Comparison of ENCODE assay signal across 29 mouse cellular contexts in the genomic region with DNA sequence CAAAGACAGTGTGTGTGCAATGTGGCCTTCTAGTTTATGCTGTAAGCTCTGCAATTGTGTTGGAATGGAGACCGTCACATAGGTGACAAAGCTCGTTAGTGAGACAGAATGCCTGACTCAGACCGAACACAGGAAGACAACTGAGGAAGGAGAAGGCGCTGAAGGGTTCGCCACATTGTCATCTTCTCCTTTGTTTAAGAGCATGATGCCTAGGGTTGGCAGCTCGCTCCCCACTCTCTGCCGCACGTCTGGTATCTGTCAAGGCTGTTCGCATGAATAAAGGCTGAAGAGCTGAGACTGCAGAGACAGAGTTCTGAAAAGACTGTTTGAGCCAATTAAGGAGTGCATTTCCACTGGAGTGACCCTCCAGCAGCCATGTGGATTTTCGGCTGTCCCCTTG.
A peak's percentile ranks its signal among the peaks of the same experiment; 100 is the strongest.
DNase-seq lines count a peak whose midpoint lies in the region; ATAC-seq lines count a peak whose summit lies in the region.
"Had no signal": no experiment of that assay in that cellular context is flagged by ENCODE, and none has a peak within 500 bp of the region (broad histone marks: within the 10 kb centered on the region; RNA-seq: fewer than 3 reads in every experiment).

No protein-coding gene starts in this region.

- peak; percentile 7 for DNase-seq in embryo, embryonic 11 days
- no peak for DNase-seq in embryo, embryonic 9.5 days (ENCODE audit: extremely low spot score)
- DNase-seq in midbrain, embryonic 10.5 days (ENCODE audit: low spot score), result peak; percentile 16
- peak; percentile 35 for DNase-seq in embryonic facial prominence, embryonic 14.5 days (ENCODE audit: low spot score)
- DNase-seq in retina, postnatal 1 day, result peak; percentile 55
- DNase-seq in gastrocnemius, postnatal 36 days, result no peak
- DNase-seq in urinary bladder, postnatal 4 days (ENCODE audit: low spot score in 2 of 2), result no peak
- DNase-seq: adrenal gland, postnatal 14 days; cerebellum, adult 18-20 months; cerebellum, postnatal 14 days; gastrocnemius, postnatal 25 days; heart, postnatal 14 days; kidney, adult 2 months; kidney, postnatal 36 days; liver, embryonic 13.5 days; lung, adult 18-20 months; thymus, adult 2 months; thymus, postnatal 4 days had no signal

- no peak overlapping the region for H3K4me3 ChIP-seq in midbrain, embryonic 10.5 days
- no peak overlapping the region for H3K4me3 ChIP-seq in midbrain, embryonic 13.5 days (replicated peaks)
- no peak overlapping the region for H3K4me3 ChIP-seq in embryonic facial prominence, embryonic 14.5 days (ENCODE audit: low read depth, low read length)
- H3K4me3 ChIP-seq: hindbrain, embryonic 10.5 days; hindbrain, embryonic 15.5 days; layer of hippocampus, adult 2 months; limb, embryonic 15.5 days; liver, embryonic 13.5 days; myocyte; neural tube, embryonic 12.5 days had no signal

- no peaks in the 10 kb centered on the region for H3K9me3 ChIP-seq in midbrain, embryonic 10.5 days (replicated peaks)
- no peaks in the 10 kb centered on the region for H3K9me3 ChIP-seq in midbrain, embryonic 13.5 days
- H3K9me3 ChIP-seq in embryonic facial prominence, embryonic 14.5 days (ENCODE audit: control insufficient read depth, low read length), result no peaks in the 10 kb centered on the region
- H3K9me3 ChIP-seq: hindbrain, embryonic 10.5 days; hindbrain, embryonic 15.5 days; limb, embryonic 15.5 days; liver, embryonic 13.5 days; neural tube, embryonic 12.5 days had no signal

- no peaks in the 10 kb centered on the region for H3K36me3 ChIP-seq in midbrain, embryonic 10.5 days
- no peaks in the 10 kb centered on the region for H3K36me3 ChIP-seq in midbrain, embryonic 13.5 days
- no peaks in the 10 kb centered on the region for H3K36me3 ChIP-seq in embryonic facial prominence, embryonic 14.5 days (ENCODE audit: control insufficient read depth, insufficient read depth, low read length)
- H3K36me3 ChIP-seq: hindbrain, embryonic 10.5 days; hindbrain, embryonic 15.5 days; limb, embryonic 15.5 days; liver, embryonic 13.5 days; neural tube, embryonic 12.5 days had no signal

- no peak overlapping the region for H3K4me2 ChIP-seq in midbrain, embryonic 13.5 days (replicated peaks)
- no peak overlapping the region for H3K4me2 ChIP-seq in embryonic facial prominence, embryonic 14.5 days (ENCODE audit: low read depth, low read length)
- H3K4me2 ChIP-seq: hindbrain, embryonic 15.5 days; limb, embryonic 15.5 days; liver, embryonic 13.5 days; neural tube, embryonic 12.5 days had no signal

- peaks cover 10% of the 10 kb centered on the region for H3K4me1 ChIP-seq in midbrain, embryonic 10.5 days
- no peaks in the 10 kb centered on the region for H3K4me1 ChIP-seq in midbrain, embryonic 13.5 days (replicated peaks)
- no peaks in the 10 kb centered on the region; the same call in 1 of the 2 replicates for H3K4me1 ChIP-seq in embryonic facial prominence, embryonic 14.5 days (ENCODE audit: control insufficient read depth, insufficient read depth, low read length)
- H3K4me1 ChIP-seq: hindbrain, embryonic 15.5 days; limb, embryonic 15.5 days; liver, embryonic 13.5 days; neural tube, embryonic 12.5 days had no signal

- WGBS in midbrain, embryonic 10.5 days, result 67% methylated on average over 10 of the region's 10 CpGs
- WGBS in midbrain, embryonic 13.5 days, result 44% methylated on average over 10 of the region's 10 CpGs
- WGBS in embryonic facial prominence, embryonic 14.5 days, result 66% methylated on average over 10 of the region's 10 CpGs

- no peak overlapping the region for H3K9ac ChIP-seq in midbrain, embryonic 13.5 days (replicated peaks)
- no peak overlapping the region for H3K9ac ChIP-seq in embryonic facial prominence, embryonic 14.5 days (ENCODE audit: low read depth, low read length)
- H3K9ac ChIP-seq: hindbrain, embryonic 15.5 days; limb, embryonic 15.5 days; liver, embryonic 13.5 days; neural tube, embryonic 12.5 days had no signal

- intact Hi-C loops in gastrocnemius, postnatal 36 days (cut with DNase I), result no loop called here

- no peak for ATAC-seq in midbrain, embryonic 13.5 days
- no peak for ATAC-seq in embryonic facial prominence, embryonic 14.5 days (ENCODE audit: low read depth)
- ATAC-seq: inflammation-experienced regulatory T-cells, adult 6 months; lung, postnatal 0 days had no signal

- H3K27ac ChIP-seq in midbrain, embryonic 10.5 days (replicated peaks), result no peak overlapping the region
- H3K27ac ChIP-seq in midbrain, embryonic 13.5 days, result no peak overlapping the region
- peak overlapping the region; percentile 11; the same call in 1 of the 2 replicates for H3K27ac ChIP-seq in embryonic facial prominence, embryonic 14.5 days (replicated peaks; ENCODE audit: low read depth, low read length)
- H3K27ac ChIP-seq: hindbrain, embryonic 10.5 days; hindbrain, embryonic 15.5 days; layer of hippocampus, adult 2 months; limb, embryonic 15.5 days; liver, embryonic 13.5 days; macrophage; neural tube, embryonic 12.5 days had no signal

- no peaks in the 10 kb centered on the region for H3K27me3 ChIP-seq in midbrain, embryonic 10.5 days (ENCODE audit: low read depth, poor library complexity, severe bottlenecking)
- H3K27me3 ChIP-seq in midbrain, embryonic 13.5 days, result no peaks in the 10 kb centered on the region
- no peaks in the 10 kb centered on the region for H3K27me3 ChIP-seq in embryonic facial prominence, embryonic 14.5 days (replicated peaks; ENCODE audit: control insufficient read depth, insufficient read depth, low read length)
- H3K27me3 ChIP-seq: CH12.LX; hindbrain, embryonic 15.5 days; limb, embryonic 15.5 days; liver, embryonic 13.5 days; neural tube, embryonic 12.5 days had no signal

Comparison
In these comparisons a context has a peak if more than half of its experiments do, and no peak if none do; other contexts are left out.
1. DNase-seq: peak in embryo, embryonic 11 days (single experiment), midbrain, embryonic 10.5 days (single experiment), embryonic facial prominence, embryonic 14.5 days (single experiment) and retina, postnatal 1 day (single experiment); none in embryo, embryonic 9.5 days (single experiment), gastrocnemius, postnatal 36 days (0 of 2) and urinary bladder, postnatal 4 days (0 of 2).